Mouse (Mus musculus) frontal cortex, postnatal 36 days (tissue): ENCODE results near the gene Rab3il1.

Experiments
- DNase-seq, 2 experiments: peaks; one replicate each; pipeline ENCODE4 v3.0.0; 2022; ENCODE audit warnings: low spot score in 2 of 2

The Rab3il1 gene

GRCm38 (mm10) chr19:10060783-10061590, 59.5 kb downstream of the Rab3il1 start:
- DNase-seq = no peak

DNA sequence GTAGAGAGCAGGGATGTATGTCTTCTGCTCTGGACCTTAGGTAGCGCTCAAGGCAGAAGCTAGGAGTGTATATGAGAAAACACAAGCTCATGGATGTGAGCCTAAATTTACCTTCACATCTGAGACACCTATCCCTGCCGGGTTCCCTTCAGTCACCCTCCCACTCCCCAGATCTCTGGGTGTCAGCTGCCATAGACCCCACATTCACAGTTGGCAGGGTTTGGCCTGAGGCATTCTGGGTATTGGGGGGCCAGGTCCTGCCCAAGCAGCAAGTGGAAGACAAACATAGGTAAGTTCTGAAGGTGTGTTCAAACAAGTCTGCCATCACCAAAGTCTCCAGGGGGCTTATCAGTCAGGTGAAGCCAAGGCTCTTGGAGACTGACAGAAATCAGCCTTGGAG, 60.2 kb downstream of the Rab3il1 start:
- DNase-seq = no peak

DNA sequence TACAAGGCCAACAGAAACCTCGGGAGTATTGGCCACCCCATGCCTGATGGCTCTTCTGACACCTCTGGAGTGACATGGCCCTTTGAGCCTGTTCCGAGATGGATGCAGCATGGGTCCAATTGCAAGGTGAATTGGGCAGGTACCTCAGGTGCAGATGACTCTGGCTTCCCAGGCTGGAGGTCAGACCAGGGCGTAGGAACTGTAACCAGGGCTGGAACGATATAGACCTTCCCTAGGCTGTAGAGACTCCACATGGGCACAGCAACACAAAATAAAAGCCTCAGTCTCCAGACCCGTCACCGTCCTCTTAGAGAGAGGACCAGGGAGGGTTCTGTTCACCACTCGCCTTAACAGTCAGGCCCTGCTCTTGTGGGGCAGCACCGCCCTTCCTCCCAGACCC, 60.8 kb downstream of the Rab3il1 start:
- DNase-seq = no peak

- no peak for DNase-seq
Measured at GRCm38 (mm10) chr19:10062862-10063261, 61.4 kb downstream of the Rab3il1 start.

GRCm38 (mm10) chr19:10064173-10065012, 62.9 kb downstream of the Rab3il1 start:
- DNase-seq = peak in 1 of 2 experiments; percentile 28

DNA sequence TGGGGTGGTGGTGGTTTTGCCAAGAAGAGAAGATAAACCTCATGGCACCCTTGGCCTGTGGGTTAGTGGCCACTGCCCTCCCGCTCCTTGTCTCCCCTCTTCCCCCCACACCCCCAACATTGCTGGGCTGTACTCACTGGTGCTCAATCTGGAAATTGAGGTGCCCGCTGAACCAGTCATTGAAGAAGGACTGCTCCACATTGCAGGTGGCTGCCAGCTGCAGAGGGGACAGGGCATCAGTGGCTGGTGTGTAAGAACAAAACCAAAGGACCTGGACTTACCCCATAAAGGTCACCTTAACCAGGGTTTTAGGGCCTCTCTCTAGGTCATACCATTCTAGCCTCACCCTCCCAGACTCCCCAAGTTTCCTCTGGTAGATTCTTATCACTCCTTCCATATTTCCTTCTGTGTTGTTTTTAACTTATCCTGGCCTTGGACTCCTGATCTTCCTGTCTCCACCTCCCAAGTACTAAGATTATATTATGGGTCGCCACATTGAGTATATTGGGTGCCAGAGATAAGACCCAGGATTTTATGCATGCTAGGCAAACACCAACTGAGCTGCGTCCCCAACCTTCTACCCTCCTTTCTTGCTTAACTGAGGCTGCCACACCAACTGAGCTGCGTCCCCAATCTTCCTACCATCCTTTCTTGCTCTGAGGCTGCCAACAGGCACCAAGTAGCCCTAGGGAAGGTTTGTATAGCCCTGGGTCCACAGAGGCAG, 64.2 kb downstream of the Rab3il1 start:
- DNase-seq = no peak

DNA sequence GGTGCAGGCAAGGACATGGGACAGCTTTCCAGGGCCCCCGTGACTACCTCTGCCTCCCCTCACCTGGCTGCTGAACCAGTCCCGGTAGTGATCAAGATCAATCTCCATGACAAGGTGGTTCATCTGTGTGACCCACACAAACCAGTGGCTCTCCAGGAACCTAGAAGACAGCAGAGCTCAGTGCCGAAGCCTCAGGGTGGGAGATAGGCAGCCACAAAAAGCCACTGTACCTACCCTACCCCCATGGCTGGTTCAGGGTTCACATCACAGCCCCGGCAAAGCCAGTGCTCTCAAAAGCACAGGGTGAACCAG, 64.7 kb downstream of the Rab3il1 start:
- no peak for DNase-seq

DNA sequence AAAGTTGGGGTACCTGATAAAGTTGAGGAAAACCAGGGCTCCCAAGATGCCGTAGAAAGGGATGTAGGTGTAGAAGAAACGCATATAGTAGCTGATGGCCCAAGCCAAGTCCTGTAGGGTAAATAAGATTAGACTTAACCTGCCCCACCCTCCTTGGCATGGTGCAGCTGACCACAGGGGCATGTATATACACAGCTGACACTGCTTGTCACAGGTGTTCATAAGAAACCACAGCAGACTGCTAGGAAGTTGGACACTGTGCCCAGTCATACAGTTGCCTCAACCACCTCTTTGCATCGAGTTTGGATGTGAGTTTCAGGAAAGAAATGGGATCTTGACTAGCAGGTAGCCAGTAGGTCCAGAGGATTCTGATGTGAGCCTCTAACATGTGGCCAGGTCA, 65.0 kb downstream of the Rab3il1 start:
- DNase-seq = no peak

DNA sequence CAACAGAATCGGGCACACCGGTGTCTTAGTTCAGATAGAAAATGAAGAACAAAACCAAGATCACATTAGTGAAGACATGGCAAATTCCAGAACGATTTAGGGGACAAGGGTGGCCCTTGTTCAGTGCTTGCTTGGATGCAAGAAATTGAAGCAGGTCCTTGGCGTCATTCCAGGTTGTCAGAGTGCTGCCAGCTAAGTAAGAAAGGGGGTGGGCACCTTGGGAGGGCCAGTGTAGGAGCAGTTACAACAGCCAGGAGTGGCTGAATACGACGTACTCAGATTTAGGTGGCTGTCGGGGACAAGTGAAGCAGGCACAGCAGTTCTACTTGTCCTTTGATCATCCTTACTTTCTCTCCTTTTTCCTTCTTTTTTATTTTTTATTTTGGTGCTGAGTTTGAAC, 66.2 kb downstream of the Rab3il1 start:
- peak in 1 of 2 experiments; percentile 29 for DNase-seq

GRCm38 (mm10) chr19:10070186-10070980, 68.9 kb downstream of the Rab3il1 start:
- DNase-seq = no peak

GRCm38 (mm10) chr19:10071166-10071565, 69.7 kb downstream of the Rab3il1 start:
- DNase-seq = peak in 1 of 2 experiments; percentile 57

GRCm38 (mm10) chr19:10071892-10072291, 70.4 kb downstream of the Rab3il1 start:
- no peak for DNase-seq

- no peak for DNase-seq
Measured at GRCm38 (mm10) chr19:10073145-10073544, 71.7 kb downstream of the Rab3il1 start.

DNA sequence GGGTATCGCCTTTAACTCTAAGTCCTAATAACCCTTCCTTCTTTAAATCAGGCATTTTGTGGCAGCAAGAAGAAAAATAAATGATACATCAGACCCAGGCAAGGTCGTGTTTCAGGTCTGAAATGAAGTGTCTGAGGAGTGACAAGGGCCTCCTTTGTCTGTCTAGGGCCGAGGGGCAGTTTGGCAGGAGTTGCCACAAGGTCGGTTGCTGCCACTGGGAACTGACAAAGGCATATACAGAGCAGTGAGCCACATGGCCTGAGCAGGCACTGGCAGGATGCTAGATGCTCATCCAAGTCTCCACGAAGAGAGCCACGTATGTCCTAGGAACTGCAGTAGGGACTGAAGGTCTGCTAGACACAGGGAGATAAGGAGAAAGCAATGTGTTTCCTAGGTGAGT, 76.9 kb downstream of the Rab3il1 start:
- DNase-seq = no peak

- no peak for DNase-seq
Measured at GRCm38 (mm10) chr19:10080384-10080783, 78.9 kb downstream of the Rab3il1 start.

DNA sequence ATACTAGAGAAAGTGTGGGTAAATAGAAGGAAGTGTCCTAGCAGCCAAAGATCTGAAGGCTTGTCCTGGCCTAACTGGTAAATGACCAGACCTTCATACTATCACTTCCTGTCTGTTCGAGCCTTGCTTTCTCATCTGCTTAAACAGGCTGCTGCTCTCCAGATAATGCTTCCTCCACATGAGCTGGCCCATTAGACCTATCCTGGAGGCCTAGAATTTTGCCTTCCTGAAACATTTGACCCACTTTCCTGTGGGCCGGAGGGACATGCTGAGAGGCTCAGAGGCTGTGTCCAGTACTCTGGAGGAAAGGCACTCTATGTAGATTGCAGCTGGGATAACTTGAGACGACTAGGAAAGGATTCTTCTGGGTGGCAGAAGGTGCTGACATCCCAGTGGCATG, 80.6 kb downstream of the Rab3il1 start:
- no peak for DNase-seq

DNA sequence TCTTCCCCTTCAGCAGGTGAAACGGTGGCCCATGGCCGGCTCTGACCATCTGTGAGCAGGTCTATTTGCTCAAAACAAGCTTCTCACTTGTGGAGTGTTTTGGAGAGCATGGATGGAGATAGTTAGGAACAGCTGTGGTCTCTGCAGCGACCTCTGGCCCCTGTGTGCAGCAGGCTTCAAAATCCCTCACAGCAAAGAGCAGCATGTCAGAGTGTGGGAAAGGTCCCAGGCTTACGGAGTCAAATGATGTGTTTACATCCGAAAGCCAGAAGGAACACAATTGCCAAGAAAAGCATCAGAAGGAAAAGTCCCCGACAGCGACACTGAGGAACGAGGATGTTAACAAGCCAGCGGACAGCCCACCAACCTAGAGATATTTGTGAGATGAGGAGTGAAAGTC, 84.0 kb downstream of the Rab3il1 start:
- no peak for DNase-seq

- DNase-seq = no peak
Measured at GRCm38 (mm10) chr19:10086976-10087375, 85.5 kb downstream of the Rab3il1 start.
